Mouse (Mus musculus) liver, postnatal 0 days (tissue): ENCODE results near the gene Thegl.

Experiments used
- CTCF ChIP-seq: sonication (generic); IDR thresholded peaks from 2 replicates; pipeline ENCODE4 v1.5.1; 2016; ENCODE audit warnings: antibody characterized with exemption, low read depth
- EP300 ChIP-seq: IDR thresholded peaks from 2 replicates; pipeline ENCODE4 v1.6.1; 2016; ENCODE audit warnings: antibody characterized with exemption, low read depth, mild to moderate bottlenecking

- TF ChIP-seq CTCF (no peak), EP300 (no peak)
Measured at GRCm38 (mm10) chr5:77092531-77092930, 76.7 kb downstream of the Thegl start.
